Mouse (Mus musculus): ENCODE data around the gene Srsf12.

- no peak for TF ChIP-seq CTCF (IDR thresholded peaks at IDR 0.05)
- TF ChIP-seq EP300 (IDR thresholded peaks at IDR 0.05): no peak
These were observed at the start of gene Srsf12 for GRCm38 (mm10) chr4:33208881-33209841.
